Mouse (Mus musculus): Measurements from ENCODE around the gene Ifi44. TPM values are rescaled to one million over a fixed set of nuclear protein-coding genes. Genes with fewer than 3 reads are reported as not detected.

The Ifi44 gene
- polyA plus RNA-seq (2021) = 0.58 TPM

DNA sequence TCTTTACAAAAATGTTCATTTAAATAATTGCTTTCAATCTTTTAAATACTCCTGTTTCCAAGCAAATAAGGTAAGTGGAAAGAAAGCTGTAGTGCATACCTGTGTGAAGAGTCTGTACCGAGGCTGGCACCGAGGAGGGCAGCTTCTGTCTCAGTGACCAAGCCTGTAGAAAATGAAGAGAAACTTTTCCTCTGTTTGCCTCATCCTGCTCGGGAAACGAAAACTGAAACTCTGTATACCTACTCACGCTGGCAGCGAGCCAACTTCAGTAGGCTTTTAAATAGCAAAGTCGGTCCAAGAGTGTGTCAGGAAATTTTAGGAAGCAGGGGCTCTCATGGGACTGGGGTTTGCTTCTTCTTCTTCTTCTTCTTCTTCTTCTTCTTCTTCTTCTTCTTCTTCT is at the start of gene Ifi44:
Ifi44 (minus strand) TSS at position 224 of the 400 bp plus-strand sequence.
- ATAC-seq = no peak
- CTCF ChIA-PET = no interaction called here
- POLR2A ChIA-PET = no interaction called here
- H3K27me3 ChIP-seq = no peaks in the 10 kb centered on the region
- DNase-seq (ENCODE audit: low read depth, low spot score) = no peak
- in situ Hi-C loops (cut with MboI; ENCODE audit: low pct_unique_long_range_greater_than_20kb) = no loop called here
- TF ChIP-seq CTCF (IDR thresholded peaks at IDR 0.05) = no peak

DNA sequence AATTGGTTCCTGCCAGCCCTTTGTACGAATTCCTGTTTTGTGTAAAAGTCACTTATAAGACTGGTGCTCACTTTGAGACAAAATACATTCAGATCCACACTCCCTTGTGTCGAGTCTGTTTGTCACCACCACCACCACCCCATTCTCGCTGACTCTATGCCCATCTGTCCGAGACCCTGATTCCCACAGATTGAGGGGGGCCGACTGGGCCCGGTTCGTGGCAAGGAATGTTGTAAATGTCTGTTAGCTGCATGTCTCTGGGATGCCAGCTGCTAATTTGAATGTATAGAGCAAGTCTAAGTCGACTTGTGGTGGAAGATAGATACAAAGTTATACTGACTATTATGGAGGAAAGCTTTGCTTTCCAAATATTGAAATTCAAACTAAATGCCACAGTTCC is 38.9 kb upstream of the Ifi44 start:
- POLR2A ChIA-PET = interaction anchor here (0.6 kb wide), 1 partner anchor 308 kb away, joined by 3 read pairs; no protein-coding TSS in a partner anchor
- no peak for TF ChIP-seq CTCF (IDR thresholded peaks at IDR 0.05)
- in situ Hi-C loops (cut with MboI; ENCODE audit: low pct_unique_long_range_greater_than_20kb) = no loop called here
- H3K27me3 ChIP-seq = peaks cover 3% of the 10 kb centered on the region
- CTCF ChIA-PET = no interaction called here
- ATAC-seq (no peak), DNase-seq (ENCODE audit: low read depth, low spot score) (no peak)

DNA sequence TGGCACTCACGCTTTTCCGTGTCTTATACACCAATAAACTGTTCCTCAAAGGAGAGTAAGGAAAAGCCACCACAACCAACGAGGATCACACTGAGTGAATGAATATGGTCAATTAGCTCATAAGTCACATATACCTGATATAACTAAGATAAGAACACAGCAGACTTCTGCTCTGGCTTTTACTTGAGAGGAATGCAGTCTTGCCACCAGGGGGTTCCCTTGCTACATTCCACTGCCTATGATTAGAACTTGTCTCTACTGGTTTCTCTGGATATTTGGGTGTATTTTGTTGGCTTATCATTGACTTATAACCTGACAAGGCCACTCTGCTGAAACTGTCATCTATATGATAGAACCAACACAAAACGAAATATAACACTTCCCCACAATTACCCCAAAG is 25.3 kb upstream of the Ifi44 start:
- peak; percentile 68 for TF ChIP-seq CTCF (IDR thresholded peaks at IDR 0.05)
- H3K27me3 ChIP-seq = peaks cover 12% of the 10 kb centered on the region
- in situ Hi-C loops (cut with MboI; ENCODE audit: low pct_unique_long_range_greater_than_20kb) = no loop called here
- ChIA-PET POLR2A (no interaction called here), CTCF (interaction anchor here (0.6 to 2.2 kb wide), 13 partner anchors 8 to 321 kb away, joined by 3 to 13 read pairs (median 3); no protein-coding TSS in a partner anchor)
- ATAC-seq = peak; percentile 52
- no peak for DNase-seq (ENCODE audit: low read depth, low spot score)

DNA sequence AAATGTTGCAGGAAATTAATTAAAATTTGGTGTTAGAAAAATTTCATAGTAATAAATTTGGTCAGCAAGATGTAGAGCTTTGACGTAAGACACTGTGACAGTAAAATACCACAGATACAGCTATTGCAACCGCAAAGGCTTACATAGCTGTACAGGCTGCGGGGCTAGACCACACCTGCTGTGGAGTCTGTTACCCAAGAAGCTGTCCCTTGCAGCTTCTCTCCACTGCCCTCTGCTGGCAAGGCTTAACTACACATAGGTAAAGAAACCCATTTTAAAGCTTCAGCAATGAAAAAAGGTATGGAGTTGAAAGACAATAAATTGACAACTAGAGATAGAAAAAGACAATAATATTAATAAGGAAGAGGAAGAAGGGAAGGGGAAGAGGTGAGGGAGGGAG is 21.3 kb upstream of the Ifi44 start:
- DNase-seq (ENCODE audit: low read depth, low spot score) = no peak
- ATAC-seq = peak; percentile 73
- TF ChIP-seq CTCF (IDR thresholded peaks at IDR 0.05) = peak; percentile 93
- CTCF ChIA-PET = interaction anchor here (0.7 to 4.3 kb wide), 13 partner anchors 15 to 337 kb away, joined by 3 to 122 read pairs (median 5); no protein-coding TSS in a partner anchor
- H3K27me3 ChIP-seq = peaks cover 13% of the 10 kb centered on the region
- in situ Hi-C loops (cut with MboI; ENCODE audit: low pct_unique_long_range_greater_than_20kb) = loop anchor here (5.0 kb wide), 2 partner anchors 54 to 321 kb away; no protein-coding TSS in a partner anchor
- POLR2A ChIA-PET = interaction anchor here (0.6 kb wide), 1 partner anchor 1657 kb away, joined by 3 read pairs; no protein-coding TSS in a partner anchor

DNA sequence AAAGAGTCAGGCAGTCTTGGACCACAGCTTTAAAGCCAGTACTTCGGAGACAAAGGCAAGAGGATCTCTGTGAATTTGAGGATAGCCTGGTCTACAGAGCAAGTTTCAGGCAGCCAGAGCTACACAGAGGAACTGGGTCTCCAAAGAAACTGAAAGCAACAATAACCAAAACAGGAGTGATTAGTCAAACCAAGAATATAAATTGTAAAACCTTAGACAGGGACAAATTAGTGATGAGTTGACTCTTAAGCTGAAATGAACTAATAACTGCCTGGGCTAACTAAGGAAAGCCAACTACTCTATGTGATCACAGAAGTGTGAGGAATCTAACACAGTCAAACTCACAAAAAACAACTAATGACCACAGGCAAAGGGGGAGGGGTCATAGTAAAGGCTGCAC is 1.2 kb downstream of the Ifi44 start:
- in situ Hi-C loops (cut with MboI; ENCODE audit: low pct_unique_long_range_greater_than_20kb) = no loop called here
- no peak for TF ChIP-seq CTCF (IDR thresholded peaks at IDR 0.05)
- H3K27me3 ChIP-seq = no peaks in the 10 kb centered on the region
- CTCF ChIA-PET = no interaction called here
- ATAC-seq = no peak
- DNase-seq (ENCODE audit: low read depth, low spot score) = no peak
- POLR2A ChIA-PET = no interaction called here

DNA sequence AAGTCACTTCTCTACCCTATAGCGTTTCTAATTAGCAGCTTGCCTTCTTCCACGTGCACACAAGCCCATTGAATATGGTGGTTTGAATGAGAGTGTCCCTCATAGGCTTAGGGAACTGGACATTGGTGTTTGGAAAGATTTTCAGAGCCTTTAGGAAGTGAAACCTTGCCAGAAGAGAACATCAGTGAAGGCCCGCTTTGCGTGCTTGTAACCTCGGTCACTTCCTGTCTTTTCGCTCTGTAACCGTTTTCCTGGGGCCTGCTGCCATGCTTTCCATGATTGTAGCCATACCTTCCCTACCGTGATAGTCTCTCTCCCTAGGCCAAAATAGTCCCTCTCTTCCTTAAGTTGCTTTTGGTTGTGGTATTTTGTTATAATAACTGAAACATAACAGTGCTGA is 3.7 kb downstream of the Ifi44 start:
- ATAC-seq (no peak), DNase-seq (ENCODE audit: low read depth, low spot score) (no peak)
- TF ChIP-seq CTCF (IDR thresholded peaks at IDR 0.05) = no peak
- in situ Hi-C loops (cut with MboI; ENCODE audit: low pct_unique_long_range_greater_than_20kb) = no loop called here
- ChIA-PET CTCF (no interaction called here), POLR2A (interaction anchor here (0.6 kb wide), 1 partner anchor 57 kb away, joined by 5 read pairs; no protein-coding TSS in a partner anchor)
- no peaks in the 10 kb centered on the region for H3K27me3 ChIP-seq

DNA sequence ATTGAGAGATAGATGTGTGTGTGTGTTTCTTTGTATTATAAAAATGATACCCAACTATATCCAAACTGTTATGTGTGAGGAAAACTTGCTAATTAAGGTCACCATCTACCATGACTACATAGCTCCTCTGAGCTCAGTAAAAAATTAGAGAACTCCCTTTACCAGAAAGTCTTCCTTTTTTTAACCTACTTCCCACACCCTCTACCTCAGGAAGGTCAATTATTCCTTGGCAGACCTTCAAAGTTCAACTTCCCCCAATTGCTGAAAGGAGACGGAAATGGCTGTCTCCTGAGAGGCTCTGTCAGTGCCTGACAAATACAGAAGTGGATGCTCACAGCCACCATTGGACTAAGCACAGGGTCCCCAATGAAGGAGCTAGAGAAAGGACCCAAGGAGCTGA is 7.5 kb downstream of the Ifi44 start:
- ATAC-seq (no peak), DNase-seq (ENCODE audit: low read depth, low spot score) (no peak)
- TF ChIP-seq CTCF (IDR thresholded peaks at IDR 0.05) = no peak
- in situ Hi-C loops (cut with MboI; ENCODE audit: low pct_unique_long_range_greater_than_20kb) = no loop called here
- ChIA-PET POLR2A (interaction anchor here (0.5 kb wide), 1 partner anchor 245 kb away, joined by 4 read pairs; no protein-coding TSS in a partner anchor), CTCF (no interaction called here)
- H3K27me3 ChIP-seq = no peaks in the 10 kb centered on the region

DNA sequence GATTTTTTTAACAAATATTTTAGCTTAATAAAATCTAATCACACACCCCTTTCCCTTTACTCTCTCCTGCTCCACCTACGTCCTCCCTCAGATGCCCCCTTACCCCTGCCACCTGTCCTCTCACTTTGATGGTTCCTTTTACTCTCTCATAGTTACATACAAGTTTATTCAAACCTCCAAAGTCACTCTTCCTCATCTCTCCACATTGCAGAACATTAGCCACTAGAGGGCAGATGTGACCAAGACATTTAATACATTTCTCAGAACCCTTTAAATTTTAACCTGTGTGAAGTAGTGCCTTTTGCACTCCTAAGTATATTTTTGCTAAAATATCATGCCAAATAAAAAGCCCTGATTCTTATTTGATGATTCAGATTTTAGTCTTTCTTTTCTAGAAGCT is 33.5 kb downstream of the Ifi44 start:
- ATAC-seq (peak; percentile 60), DNase-seq (ENCODE audit: low read depth, low spot score) (peak; percentile 28)
- H3K27me3 ChIP-seq = peaks cover 14% of the 10 kb centered on the region
- in situ Hi-C loops (cut with MboI; ENCODE audit: low pct_unique_long_range_greater_than_20kb) = loop anchor here (5.0 kb wide), 1 partner anchor 56 kb away; no protein-coding TSS in a partner anchor
- ChIA-PET POLR2A (interaction anchor here (1.0 kb wide), 1 partner anchor 379 kb away, joined by 3 read pairs; no protein-coding TSS in a partner anchor), CTCF (interaction anchor here (0.6 to 10.8 kb wide), 24 partner anchors 8 to 391 kb away, joined by 3 to 122 read pairs (median 4); no protein-coding TSS in a partner anchor)
- peak; percentile 70 for TF ChIP-seq CTCF (IDR thresholded peaks at IDR 0.05)

DNA sequence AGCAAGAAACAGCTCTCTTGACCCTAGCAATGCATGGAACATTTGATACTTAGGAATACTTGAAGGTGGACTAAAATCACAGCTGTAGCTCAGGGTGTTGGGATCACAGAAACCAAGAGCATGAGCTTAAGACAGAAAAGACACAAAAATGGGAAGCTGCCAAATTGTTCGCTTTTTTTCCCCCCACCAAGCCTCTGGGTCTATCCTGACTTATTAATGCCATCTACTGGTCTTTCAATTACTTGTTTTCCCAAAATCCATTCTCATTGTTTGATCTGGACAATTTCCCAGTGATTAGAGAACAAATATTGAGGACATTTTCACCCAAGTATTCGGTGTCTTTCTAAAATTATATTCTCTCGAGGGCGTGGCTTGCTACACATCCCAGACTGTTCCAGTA is 42.4 kb downstream of the Ifi44 start:
- POLR2A ChIA-PET = no interaction called here
- peaks cover 13% of the 10 kb centered on the region for H3K27me3 ChIP-seq
- DNase-seq (ENCODE audit: low read depth, low spot score) (no peak), ATAC-seq (no peak)
- CTCF ChIA-PET = no interaction called here
- in situ Hi-C loops (cut with MboI; ENCODE audit: low pct_unique_long_range_greater_than_20kb) = no loop called here
- TF ChIP-seq CTCF (IDR thresholded peaks at IDR 0.05) = no peak

Other genes with a start within 250 kb of the Ifi44 start
- 3.8 TPM for gene Ifi44l, start 12.9 kb upstream of the Ifi44 start, polyA plus RNA-seq (2021)
- 0.01 TPM for gene Ptgfr, start 87.7 kb upstream of the Ifi44 start, polyA plus RNA-seq (2021)

Measured in Patski (cell line).